10 mouse cellular contexts compared by ENCODE assay signal in genomic region chr5:23672136-23672535, GRCm38 (mm10). TPM values are rescaled to one million over a fixed set of nuclear protein-coding genes. Genes with fewer than 3 reads are reported as not detected.
DNase-seq lines count a peak whose midpoint lies in the region; ATAC-seq lines count a peak whose summit lies in the region.
"Had no signal": no experiment of that assay in that cellular context is flagged by ENCODE, and none has a peak within 500 bp of the region (broad histone marks: within the 10 kb centered on the region; RNA-seq: fewer than 3 reads in every experiment).

No protein-coding gene starts in this region.

- no peaks in the 10 kb centered on the region for H3K9me3 ChIP-seq in heart, embryonic 16.5 days (replicated peaks; ENCODE audit: control insufficient read depth, low read length)
- no peaks in the 10 kb centered on the region for H3K9me3 ChIP-seq in midbrain, embryonic 11.5 days (ENCODE audit: control insufficient read depth, low read length)
- H3K9me3 ChIP-seq in hindbrain, embryonic 12.5 days (replicated peaks): no peaks in the 10 kb centered on the region

- H3K4me2 ChIP-seq in heart, embryonic 16.5 days (ENCODE audit: low read depth, low read length): peak overlapping the region; percentile 43
- H3K4me2 ChIP-seq in midbrain, embryonic 11.5 days: no peak overlapping the region
- H3K4me2 ChIP-seq in hindbrain, embryonic 12.5 days (replicated peaks): no peak overlapping the region

- ATAC-seq in heart, embryonic 16.5 days (replicated peaks; ENCODE audit: extremely low read depth, insufficient read depth, low FRiP score): no peak
- ATAC-seq in megakaryocyte-erythroid progenitor cell, adult 5-6 weeks (replicated peaks; ENCODE audit: low FRiP score, low TSS enrichment, poor library complexity, severe bottlenecking): no peak
- no peak for ATAC-seq in midbrain, embryonic 11.5 days (ENCODE audit: low FRiP score)
- no peak for ATAC-seq in hindbrain, embryonic 12.5 days (ENCODE audit: low FRiP score)

- no peak overlapping the region for H3K9ac ChIP-seq in heart, embryonic 16.5 days (ENCODE audit: low read length)
- no peak overlapping the region for H3K9ac ChIP-seq in midbrain, embryonic 11.5 days (ENCODE audit: low read length)
- no peak overlapping the region for H3K9ac ChIP-seq in hindbrain, embryonic 12.5 days

- DNase-seq in kidney, postnatal 14 days: peak; percentile 18
- no peak for DNase-seq in kidney, adult 11 months
- peak; percentile 14 for DNase-seq in embryo, embryonic 10.5 days (ENCODE audit: low spot score)
- peak; percentile 42 to 75 for DNase-seq in lung, postnatal 4 days
- DNase-seq in midbrain, embryonic 11.5 days (ENCODE audit: low spot score, missing footprints): no peak
- DNase-seq: thymus, adult 2 months had no signal

- 25% methylated on average over 7 of the region's 7 CpGs for WGBS in heart, embryonic 16.5 days
- 86% methylated on average over 7 of the region's 7 CpGs for WGBS in midbrain, embryonic 11.5 days
- WGBS in hindbrain, embryonic 12.5 days: 54% methylated on average over 7 of the region's 7 CpGs

- no peaks in the 10 kb centered on the region for H3K27me3 ChIP-seq in heart, embryonic 16.5 days (ENCODE audit: control insufficient read depth, insufficient read depth, low read length)
- no peaks in the 10 kb centered on the region; the same call in 1 of the 2 replicates for H3K27me3 ChIP-seq in midbrain, embryonic 11.5 days (ENCODE audit: control insufficient read depth, insufficient read depth, low read length)
- no peaks in the 10 kb centered on the region for H3K27me3 ChIP-seq in hindbrain, embryonic 12.5 days

- peak overlapping the region; percentile 2; the same call in 1 of the 2 replicates for H3K4me3 ChIP-seq in heart, embryonic 16.5 days (ENCODE audit: low read length)
- H3K4me3 ChIP-seq in midbrain, embryonic 11.5 days (ENCODE audit: low read depth, low read length): no peak overlapping the region
- no peak overlapping the region for H3K4me3 ChIP-seq in hindbrain, embryonic 12.5 days

- no peaks in the 10 kb centered on the region for H3K36me3 ChIP-seq in heart, embryonic 16.5 days (ENCODE audit: control insufficient read depth, insufficient read depth)
- H3K36me3 ChIP-seq in midbrain, embryonic 11.5 days (ENCODE audit: control insufficient read depth, insufficient read depth, low read length): no peaks in the 10 kb centered on the region
- H3K36me3 ChIP-seq in hindbrain, embryonic 12.5 days: no peaks in the 10 kb centered on the region

- H3K27ac ChIP-seq in heart, embryonic 16.5 days (ENCODE audit: low read length): peak overlapping the region; percentile 62
- no peak overlapping the region for H3K27ac ChIP-seq in midbrain, embryonic 11.5 days (ENCODE audit: low read depth, low read length)
- no peak overlapping the region for H3K27ac ChIP-seq in hindbrain, embryonic 12.5 days
- H3K27ac ChIP-seq: macrophage had no signal

- H3K4me1 ChIP-seq in heart, embryonic 16.5 days (ENCODE audit: control insufficient read depth, insufficient read depth, low read length): peaks cover 11% of the 10 kb centered on the region
- H3K4me1 ChIP-seq in midbrain, embryonic 11.5 days (ENCODE audit: control insufficient read depth, insufficient read depth, low read length): peaks cover 2% of the 10 kb centered on the region; the same call in 1 of the 2 replicates
- 0 out of 2 replicates have a peak, but pooled peaks cover 4% of the 10 kb centered on the region for H3K4me1 ChIP-seq in hindbrain, embryonic 12.5 days

RNA-seq across cellular contexts. Expression of gene Srpk2, which starts 12.3 kb away (rescaled TPM):
- polyA plus RNA-seq in heart, embryonic 16.5 days (2015; fragmentation: Nextera tagmentation; extraction: Ambion mirVana): 40.1 and 40.8 TPM in 2 replicates
- 14.0 and 18.2 TPM in 2 replicates for total RNA-seq in megakaryocyte-erythroid progenitor cell, adult 5-6 weeks (2014; fragmentation: Nextera tagmentation)
- 15.2 and 20.5 TPM in 2 replicates for total RNA-seq in megakaryocyte-erythroid progenitor cell, adult 5-6 weeks (2017)
- 59.5 and 62.1 TPM in 2 replicates for polyA plus RNA-seq in midbrain, embryonic 11.5 days (2014; fragmentation: Nextera tagmentation; extraction: Ambion mirVana)
- polyA plus RNA-seq in hindbrain, embryonic 12.5 days (2016; fragmentation: Nextera tagmentation; extraction: Ambion mirVana): 71.8 and 73.4 TPM in 2 replicates

Comparison
In these comparisons a context has a peak if more than half of its experiments do, and no peak if none do; other contexts are left out.
1. DNase-seq: peak in kidney, postnatal 14 days (single experiment), embryo, embryonic 10.5 days (single experiment) and lung, postnatal 4 days (2 of 2); none in kidney, adult 11 months (single experiment) and midbrain, embryonic 11.5 days (single experiment).